Mouse (Mus musculus): Measurements from ENCODE around the gene Usp29. TPM values are rescaled to one million over a fixed set of nuclear protein-coding genes. Genes with fewer than 3 reads are reported as not detected.
"Not testable (repeated sequence)": the region's sequence is repeated elsewhere in the genome, so short reads cannot be mapped to it uniquely, and the experiment has no call there.

Gene Usp29
- polyA plus RNA-seq, 1 experiment from 2014 or later: 9.3 TPM

GRCm38 (mm10) chr7:6934741-6935140 is 204.4 kb downstream of the Usp29 start:
- ATAC-seq (ENCODE audit: low FRiP score, low TSS enrichment): no peak
- no peaks in the 10 kb centered on the region for H3K9me3 ChIP-seq (ENCODE audit: control insufficient read depth, low read length)
- H3K36me3 ChIP-seq (ENCODE audit: control insufficient read depth, insufficient read depth, low read length): no peaks in the 10 kb centered on the region
- 36% methylated on average over 5 of the region's 5 CpGs for WGBS
- H3K27me3 ChIP-seq (ENCODE audit: control insufficient read depth, insufficient read depth, low read length): no peaks in the 10 kb centered on the region
- no peak overlapping the region for H3K4me3 ChIP-seq (ENCODE audit: low read length)
- H3K4me1 ChIP-seq (ENCODE audit: control insufficient read depth, insufficient read depth, low read length): 0 out of 2 replicates have a peak, but pooled peaks cover 4% of the 10 kb centered on the region
- H3K27ac ChIP-seq (ENCODE audit: low read depth, low read length): no peak overlapping the region
- H3K9ac ChIP-seq (ENCODE audit: low read depth, low read length): no peak overlapping the region
- no peak overlapping the region for H3K4me2 ChIP-seq (replicated peaks; ENCODE audit: low read depth, low read length)

- 30% methylated on average over 11 of the region's 11 CpGs for WGBS
- peak; percentile 69 for ATAC-seq (ENCODE audit: low FRiP score, low TSS enrichment)
- H3K36me3 ChIP-seq (ENCODE audit: control insufficient read depth, insufficient read depth, low read length): no peaks in the 10 kb centered on the region
- H3K9ac ChIP-seq (ENCODE audit: low read depth, low read length): no peak overlapping the region
- no peak overlapping the region for H3K27ac ChIP-seq (ENCODE audit: low read depth, low read length)
- H3K27me3 ChIP-seq (ENCODE audit: control insufficient read depth, insufficient read depth, low read length): no peaks in the 10 kb centered on the region
- 0 out of 2 replicates have a peak, but pooled peaks cover 4% of the 10 kb centered on the region for H3K4me1 ChIP-seq (ENCODE audit: control insufficient read depth, insufficient read depth, low read length)
- H3K9me3 ChIP-seq (ENCODE audit: control insufficient read depth, low read length): no peaks in the 10 kb centered on the region
- H3K4me2 ChIP-seq (replicated peaks; ENCODE audit: low read depth, low read length): no peak overlapping the region
- no peak overlapping the region for H3K4me3 ChIP-seq (ENCODE audit: low read length)
Observed at GRCm38 (mm10) chr7:6937040-6937439, 206.7 kb downstream of the Usp29 start.

- no peak overlapping the region for H3K27ac ChIP-seq (ENCODE audit: low read depth, low read length)
- no peaks in the 10 kb centered on the region for H3K27me3 ChIP-seq (ENCODE audit: control insufficient read depth, insufficient read depth, low read length)
- no peaks in the 10 kb centered on the region for H3K4me1 ChIP-seq (ENCODE audit: control insufficient read depth, insufficient read depth, low read length)
- no peak overlapping the region for H3K9ac ChIP-seq (ENCODE audit: low read depth, low read length)
- no peaks in the 10 kb centered on the region for H3K9me3 ChIP-seq (ENCODE audit: control insufficient read depth, low read length)
- H3K36me3 ChIP-seq (ENCODE audit: control insufficient read depth, insufficient read depth, low read length): no peaks in the 10 kb centered on the region
- WGBS: 24% methylated on average over 16 of the region's 16 CpGs
- ATAC-seq (ENCODE audit: low FRiP score, low TSS enrichment): peak; percentile 68
- no peak overlapping the region for H3K4me3 ChIP-seq (ENCODE audit: low read length)
- peak overlapping the region; percentile 25; the same call in 1 of the 2 replicates for H3K4me2 ChIP-seq (replicated peaks; ENCODE audit: low read depth, low read length)
Observed at GRCm38 (mm10) chr7:6940761-6941231, 210.4 kb downstream of the Usp29 start.

GRCm38 (mm10) chr7:6948061-6948460 is 217.7 kb downstream of the Usp29 start:
- not testable (repeated sequence) for H3K9me3 ChIP-seq (ENCODE audit: control insufficient read depth, low read length); H3K9ac ChIP-seq (ENCODE audit: low read depth, low read length); ATAC-seq (ENCODE audit: low FRiP score, low TSS enrichment); H3K4me2 ChIP-seq (replicated peaks; ENCODE audit: low read depth, low read length); H3K4me3 ChIP-seq (ENCODE audit: low read length); H3K4me1 ChIP-seq (ENCODE audit: control insufficient read depth, insufficient read depth, low read length); H3K27me3 ChIP-seq (ENCODE audit: control insufficient read depth, insufficient read depth, low read length); H3K36me3 ChIP-seq (ENCODE audit: control insufficient read depth, insufficient read depth, low read length); H3K27ac ChIP-seq (ENCODE audit: low read depth, low read length)
- WGBS: 93% methylated on average over 18 of the region's 20 CpGs

GRCm38 (mm10) chr7:6956576-6956975 is 226.2 kb downstream of the Usp29 start:
- no peak overlapping the region for H3K9ac ChIP-seq (ENCODE audit: low read depth, low read length)
- no peak overlapping the region for H3K27ac ChIP-seq (ENCODE audit: low read depth, low read length)
- no peak for ATAC-seq (ENCODE audit: low FRiP score, low TSS enrichment)
- no peaks in the 10 kb centered on the region for H3K36me3 ChIP-seq (ENCODE audit: control insufficient read depth, insufficient read depth, low read length)
- H3K4me2 ChIP-seq (replicated peaks; ENCODE audit: low read depth, low read length): no peak overlapping the region
- H3K27me3 ChIP-seq (ENCODE audit: control insufficient read depth, insufficient read depth, low read length): no peaks in the 10 kb centered on the region
- WGBS: 88% methylated on average over 4 of the region's 4 CpGs
- no peak overlapping the region for H3K4me3 ChIP-seq (ENCODE audit: low read length)
- H3K4me1 ChIP-seq (ENCODE audit: control insufficient read depth, insufficient read depth, low read length): no peaks in the 10 kb centered on the region
- H3K9me3 ChIP-seq (ENCODE audit: control insufficient read depth, low read length): no peaks in the 10 kb centered on the region

DNA sequence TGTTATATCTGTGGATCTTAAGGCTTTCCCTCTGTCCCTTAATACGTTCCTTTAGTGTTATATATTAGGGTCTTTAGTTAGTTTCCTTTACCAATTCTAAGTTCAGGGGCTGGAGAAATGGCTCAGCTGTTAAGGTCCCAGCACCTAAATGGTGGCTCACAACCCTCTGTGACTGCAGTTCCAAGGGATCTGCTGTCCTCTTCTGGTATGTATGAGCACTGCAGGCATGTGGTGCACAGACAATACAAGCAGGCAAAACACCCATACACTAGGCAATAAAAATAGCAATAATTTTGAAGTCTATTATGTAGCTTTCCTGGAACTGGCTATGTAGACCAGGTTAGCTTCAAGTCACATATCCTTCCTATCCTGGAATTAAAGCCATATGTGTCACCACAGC is 228.2 kb downstream of the Usp29 start:
- H3K4me3 ChIP-seq (ENCODE audit: low read length): no peak overlapping the region
- ATAC-seq (ENCODE audit: low FRiP score, low TSS enrichment): no peak
- H3K9ac ChIP-seq (ENCODE audit: low read depth, low read length): no peak overlapping the region
- no peaks in the 10 kb centered on the region for H3K27me3 ChIP-seq (ENCODE audit: control insufficient read depth, insufficient read depth, low read length)
- H3K36me3 ChIP-seq (ENCODE audit: control insufficient read depth, insufficient read depth, low read length): no peaks in the 10 kb centered on the region
- 79% methylated on average over 1 of the region's 1 CpGs for WGBS
- no peaks in the 10 kb centered on the region for H3K4me1 ChIP-seq (ENCODE audit: control insufficient read depth, insufficient read depth, low read length)
- H3K9me3 ChIP-seq (ENCODE audit: control insufficient read depth, low read length): no peaks in the 10 kb centered on the region
- H3K27ac ChIP-seq (ENCODE audit: low read depth, low read length): no peak overlapping the region
- no peak overlapping the region for H3K4me2 ChIP-seq (replicated peaks; ENCODE audit: low read depth, low read length)

DNA sequence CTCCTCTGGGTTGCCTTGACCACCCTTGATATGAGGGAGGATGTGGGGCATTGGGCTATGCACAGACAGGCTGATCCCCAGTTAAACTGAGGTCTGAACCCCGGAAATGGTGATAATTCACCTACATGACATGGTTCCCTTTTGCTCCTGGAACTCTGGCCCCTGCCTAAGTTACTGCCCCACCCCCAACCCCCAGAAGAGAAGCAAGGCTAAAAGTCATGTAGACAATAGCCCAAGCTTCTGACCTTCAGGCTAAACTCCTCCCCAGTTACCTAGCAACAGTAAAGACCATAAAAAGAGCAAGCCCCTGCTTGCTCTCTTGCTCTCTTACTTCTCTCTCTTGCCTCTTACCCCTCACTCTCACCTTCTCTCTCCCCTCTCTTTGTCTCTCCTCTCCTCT is 243.2 kb downstream of the Usp29 start:
- WGBS: 79% methylated on average over 1 of the region's 1 CpGs
- no peaks in the 10 kb centered on the region for H3K9me3 ChIP-seq (ENCODE audit: control insufficient read depth, low read length)
- H3K4me2 ChIP-seq (replicated peaks; ENCODE audit: low read depth, low read length): no peak overlapping the region

GRCm38 (mm10) chr7:6976890-6977289 is 246.5 kb downstream of the Usp29 start:
- H3K36me3 ChIP-seq (ENCODE audit: control insufficient read depth, insufficient read depth, low read length): no peaks in the 10 kb centered on the region
- no peak overlapping the region for H3K9ac ChIP-seq (ENCODE audit: low read depth, low read length)
- ATAC-seq (ENCODE audit: low FRiP score, low TSS enrichment): no peak
- no peaks in the 10 kb centered on the region for H3K27me3 ChIP-seq (ENCODE audit: control insufficient read depth, insufficient read depth, low read length)
- no peak overlapping the region for H3K4me3 ChIP-seq (ENCODE audit: low read length)
- H3K9me3 ChIP-seq (ENCODE audit: control insufficient read depth, low read length): no peaks in the 10 kb centered on the region
- no peaks in the 10 kb centered on the region for H3K4me1 ChIP-seq (ENCODE audit: control insufficient read depth, insufficient read depth, low read length)
- WGBS: 92% methylated on average over 19 of the region's 19 CpGs
- H3K4me2 ChIP-seq (replicated peaks; ENCODE audit: low read depth, low read length): no peak overlapping the region
- no peak overlapping the region for H3K27ac ChIP-seq (ENCODE audit: low read depth, low read length)

More for the DNA sequence above, 243.2 kb downstream of the Usp29 start:
- no peak for ATAC-seq (ENCODE audit: low FRiP score, low TSS enrichment)
- Histone ChIP-seq H3K27me3 (ENCODE audit: control insufficient read depth, insufficient read depth, low read length) (no peaks in the 10 kb centered on the region), H3K4me1 (ENCODE audit: control insufficient read depth, insufficient read depth, low read length) (no peaks in the 10 kb centered on the region), H3K27ac (ENCODE audit: low read depth, low read length) (no peak overlapping the region), H3K36me3 (ENCODE audit: control insufficient read depth, insufficient read depth, low read length) (no peaks in the 10 kb centered on the region), H3K4me3 (ENCODE audit: low read length) (no peak overlapping the region), H3K9ac (ENCODE audit: low read depth, low read length) (no peak overlapping the region)

DNA sequence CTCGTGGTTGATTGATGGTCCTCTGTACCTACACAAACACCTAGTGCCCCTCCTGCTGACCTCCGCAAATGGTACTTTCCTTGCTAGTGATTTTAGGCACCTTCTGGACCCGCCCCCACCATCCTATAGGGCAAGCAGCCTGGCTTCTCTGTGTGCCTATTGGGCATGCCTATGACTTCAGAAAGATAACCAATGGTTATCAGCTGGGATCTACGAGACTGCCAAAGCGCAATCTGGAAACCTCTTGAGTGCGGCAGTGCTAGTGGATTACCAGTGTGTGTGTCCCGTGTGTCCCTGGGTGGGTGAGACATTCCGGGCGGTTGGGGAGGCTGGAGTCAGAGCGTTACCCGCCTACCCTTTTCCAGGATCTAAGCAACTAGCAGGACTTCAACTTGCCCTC is 264.9 kb downstream of the Usp29 start, which contains the start of gene Aurkc:
Aurkc (plus strand) TSS at position 50 of the 400 bp plus-strand sequence.
- H3K4me3 ChIP-seq (ENCODE audit: low read length); H3K9ac ChIP-seq (ENCODE audit: low read depth, low read length); H3K27ac ChIP-seq (ENCODE audit: low read depth, low read length); H3K36me3 ChIP-seq (ENCODE audit: control insufficient read depth, insufficient read depth, low read length); ATAC-seq (ENCODE audit: low FRiP score, low TSS enrichment); H3K4me1 ChIP-seq (ENCODE audit: control insufficient read depth, insufficient read depth, low read length); H3K4me2 ChIP-seq (replicated peaks; ENCODE audit: low read depth, low read length); H3K27me3 ChIP-seq (ENCODE audit: control insufficient read depth, insufficient read depth, low read length); H3K9me3 ChIP-seq (ENCODE audit: control insufficient read depth, low read length): not testable (repeated sequence)
- WGBS: 94% methylated on average over 11 of the region's 11 CpGs
